Comparison of ENCODE assay signal across 22 mouse cellular contexts in the genomic region with DNA sequence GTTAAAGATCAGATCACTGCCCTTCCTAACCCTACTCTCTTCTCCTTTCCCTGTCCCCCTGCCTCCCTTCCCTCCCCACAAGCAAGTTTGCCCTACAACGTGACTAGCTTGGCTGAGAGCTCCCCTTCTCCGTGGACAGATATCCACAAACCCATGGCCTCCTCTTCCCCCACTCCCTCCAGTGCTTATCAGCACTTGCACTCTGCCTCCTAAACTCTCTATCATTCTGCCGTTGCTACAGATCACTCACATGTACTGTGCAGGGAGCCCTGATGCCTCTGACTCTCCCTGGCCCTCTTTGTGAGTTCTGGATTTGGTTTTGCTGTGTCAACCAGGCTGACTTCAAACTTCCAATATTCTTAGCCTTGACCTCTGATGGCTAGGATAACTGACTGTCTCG. TPM values are rescaled to one million over a fixed set of nuclear protein-coding genes. Genes with fewer than 3 reads are reported as not detected.
"Had no signal": no experiment of that assay in that cellular context is flagged by ENCODE, and none has a peak within 500 bp of the region (broad histone marks: within the 10 kb centered on the region; RNA-seq: fewer than 3 reads in every experiment).

No protein-coding gene starts in this region.

- ATAC-seq: intestine, embryonic 15.5 days; lung, postnatal 0 days had no signal

- H3K4me1 ChIP-seq: intestine, embryonic 15.5 days; limb, embryonic 10.5 days had no signal

- H3K9me3 ChIP-seq: intestine, embryonic 15.5 days; kidney, embryonic 15.5 days; limb, embryonic 10.5 days; limb, embryonic 13.5 days had no signal

- H3K9ac ChIP-seq: intestine, embryonic 15.5 days; kidney, embryonic 15.5 days; limb, embryonic 13.5 days; lung, embryonic 14.5 days had no signal

- H3K36me3 ChIP-seq: intestine, embryonic 15.5 days; kidney, embryonic 15.5 days; limb, embryonic 10.5 days; limb, embryonic 13.5 days had no signal

- H3K4me2 ChIP-seq: intestine, embryonic 15.5 days; kidney, embryonic 15.5 days; limb, embryonic 13.5 days; lung, embryonic 14.5 days; midbrain, embryonic 11.5 days had no signal

- H3K27ac ChIP-seq: intestine, embryonic 15.5 days; kidney, embryonic 15.5 days; limb, embryonic 10.5 days; limb, embryonic 13.5 days; macrophage; stomach, postnatal 0 days had no signal

- H3K4me3 ChIP-seq: intestine, embryonic 15.5 days; kidney, embryonic 15.5 days; limb, embryonic 10.5 days; limb, embryonic 13.5 days; megakaryocyte, embryonic 14.5 days had no signal

- H3K27me3 ChIP-seq: intestine, embryonic 15.5 days; limb, embryonic 13.5 days had no signal

- DNase-seq: kidney, adult 11 months; kidney, adult 8-10 months; kidney, postnatal 14 days; kidney, postnatal 4 days; lung, embryonic 14.5 days; midbrain, embryonic 14.5 days; right cerebral cortex, adult 18-20 months; right cerebral cortex, postnatal 14 days; right cerebral cortex, postnatal 4 days; thymus, postnatal 36 days had no signal

RNA-seq across cellular contexts. Expression of gene Aipl1, which starts 16.3 kb away (rescaled TPM):
- total RNA-seq: layer of hippocampus, adult 18-20 months; liver, adult 2 months had no signal
- polyA plus RNA-seq: liver, adult 2 months; stomach, embryonic 14.5 days had no signal

RNA-seq across cellular contexts. Expression of gene Pimreg, which starts 20.8 kb away (rescaled TPM):
- total RNA-seq: layer of hippocampus, adult 18-20 months; liver, adult 2 months had no signal
